Mouse (Mus musculus) neural tube, embryonic 13.5 days (tissue): ENCODE data around the gene Ostc. TPM values are rescaled to one million over a fixed set of nuclear protein-coding genes. Genes with fewer than 3 reads are reported as not detected.
A peak's percentile ranks its signal among the peaks of the same experiment; 100 is the strongest.

Experiments used
- ATAC-seq: fragments of 200-750 bp; cut with Nextera tagmentation; 2 replicates; pipeline ENCODE4 v1.8.0; 2017; ENCODE audit warnings: low read depth, mild to moderate bottlenecking, moderate TSS enrichment, moderate library complexity
- H3K27ac ChIP-seq: fragments of 300-500 bp; sonication (generic); replicated peaks from 2 replicates; pipeline ENCODE4 v1.5.1; 2015; ENCODE audit warnings: moderate library complexity, mild to moderate bottlenecking, inconsistent platforms
- H3K27me3 ChIP-seq: fragments of 300-500 bp; sonication (generic); 2 replicates; pipeline ENCODE4 v1.6.1; 2015; ENCODE audit warnings: mild to moderate bottlenecking, inconsistent platforms
- H3K36me3 ChIP-seq: fragments of 300-500 bp; sonication (generic); 2 replicates; pipeline ENCODE4 v1.6.1; 2015; ENCODE audit warnings: mild to moderate bottlenecking, inconsistent platforms
- H3K4me1 ChIP-seq: fragments of 300-500 bp; sonication (generic); replicated peaks from 2 replicates; pipeline ENCODE4 v1.6.1; 2015; ENCODE audit warnings: inconsistent platforms
- H3K4me2 ChIP-seq: fragments of 300-500 bp; sonication (generic); 2 replicates; pipeline ENCODE4 v1.6.1; 2015; ENCODE audit warnings: inconsistent platforms, mild to moderate bottlenecking, moderate library complexity
- H3K4me3 ChIP-seq: fragments of 300-500 bp; sonication (generic); 2 replicates; pipeline ENCODE4 v1.5.1; 2015; ENCODE audit warnings: mild to moderate bottlenecking, inconsistent platforms
- H3K9ac ChIP-seq: fragments of 300-500 bp; sonication (generic); 2 replicates; pipeline ENCODE4 v1.6.1; 2015; ENCODE audit warnings: moderate library complexity, mild to moderate bottlenecking, inconsistent platforms
- H3K9me3 ChIP-seq: fragments of 300-500 bp; sonication (generic); 2 replicates; pipeline ENCODE4 v1.6.1; 2016; ENCODE audit warnings: inconsistent platforms
- WGBS: fragments of 180-500 bp; shearing (Covaris S2); methylation state at CpG from one replicate; pipeline ENCODE4 v1.1.7; 2015; 5-methylcytosine and 5-hydroxymethylcytosine counted together
- polyA plus RNA-seq: library from polyadenylated mRNA; unstranded; fragments of >200 nt; fragmentation: Nextera tagmentation; extraction: Ambion mirVana; gene quantifications from 2 replicates; pipeline ENCODE4 v1.2.1, GENCODE M21; 2015

Gene Ostc
- polyA plus RNA-seq, 1 experiment from 2014 or later, result 275 TPM

- H3K9ac ChIP-seq, result no peak overlapping the region
- no peak overlapping the region for H3K4me2 ChIP-seq
- H3K27ac ChIP-seq, result 0 out of 2 replicates have a peak overlapping the region, but pooled peaks have one; percentile 5
- H3K4me1 ChIP-seq, result peaks cover 5% of the 10 kb centered on the region
- no peaks in the 10 kb centered on the region for H3K27me3 ChIP-seq
- ATAC-seq, result no peak
- 94% methylated on average over 19 of the region's 19 CpGs for WGBS
- 0 out of 2 replicates have a peak, but pooled peaks cover 3% of the 10 kb centered on the region for H3K9me3 ChIP-seq
- no peaks in the 10 kb centered on the region for H3K36me3 ChIP-seq
- no peak overlapping the region for H3K4me3 ChIP-seq
These were observed 31.4 kb downstream of the Ostc start for GRCm38 (mm10) chr3:130677671-130678460.

GRCm38 (mm10) chr3:130671291-130671690 is 38.0 kb downstream of the Ostc start:
- Histone ChIP-seq H3K4me1 (peaks cover 10% of the 10 kb centered on the region), H3K27me3 (no peaks in the 10 kb centered on the region), H3K4me2 (no peak overlapping the region), H3K36me3 (no peaks in the 10 kb centered on the region), H3K4me3 (no peak overlapping the region), H3K27ac (no peak overlapping the region), H3K9me3 (no peaks in the 10 kb centered on the region), H3K9ac (no peak overlapping the region)
- no peak for ATAC-seq
- 44% methylated on average over 14 of the region's 14 CpGs for WGBS

GRCm38 (mm10) chr3:130662496-130662895 is 46.7 kb downstream of the Ostc start:
- 95% methylated on average over 3 of the region's 3 CpGs for WGBS

GRCm38 (mm10) chr3:130660619-130661018 is 48.6 kb downstream of the Ostc start:
- no peak overlapping the region for H3K27ac ChIP-seq
- H3K27me3 ChIP-seq, result no peaks in the 10 kb centered on the region
- no peaks in the 10 kb centered on the region for H3K36me3 ChIP-seq
- H3K4me3 ChIP-seq, result no peak overlapping the region
- H3K9me3 ChIP-seq, result no peaks in the 10 kb centered on the region
- ATAC-seq, result no peak
- WGBS, result 93% methylated on average over 6 of the region's 6 CpGs
- no peak overlapping the region for H3K9ac ChIP-seq
- H3K4me2 ChIP-seq, result no peak overlapping the region
- no peaks in the 10 kb centered on the region for H3K4me1 ChIP-seq

More at GRCm38 (mm10) chr3:130662496-130662895, 46.7 kb downstream of the Ostc start:
- Histone ChIP-seq H3K4me2 (no peak overlapping the region), H3K36me3 (no peaks in the 10 kb centered on the region), H3K27me3 (no peaks in the 10 kb centered on the region), H3K4me3 (no peak overlapping the region), H3K9ac (no peak overlapping the region), H3K9me3 (no peaks in the 10 kb centered on the region), H3K27ac (no peak overlapping the region), H3K4me1 (no peaks in the 10 kb centered on the region)
- ATAC-seq, result no peak

GRCm38 (mm10) chr3:130649569-130649968 is 59.7 kb downstream of the Ostc start:
- Histone ChIP-seq H3K27ac (no peak overlapping the region), H3K9ac (no peak overlapping the region), H3K27me3 (no peaks in the 10 kb centered on the region), H3K4me1 (no peaks in the 10 kb centered on the region), H3K9me3 (no peaks in the 10 kb centered on the region), H3K36me3 (no peaks in the 10 kb centered on the region), H3K4me3 (no peak overlapping the region), H3K4me2 (no peak overlapping the region)
- WGBS, result 68% methylated on average over 6 of the region's 6 CpGs
- ATAC-seq, result no peak

GRCm38 (mm10) chr3:130646110-130646810 is 63.0 kb downstream of the Ostc start:
- no peak overlapping the region for H3K4me2 ChIP-seq
- no peak for ATAC-seq
- no peaks in the 10 kb centered on the region for H3K4me1 ChIP-seq
- H3K9me3 ChIP-seq, result no peaks in the 10 kb centered on the region
- no peaks in the 10 kb centered on the region for H3K36me3 ChIP-seq
- WGBS, result 76% methylated on average over 11 of the region's 11 CpGs
- H3K9ac ChIP-seq, result no peak overlapping the region
- H3K4me3 ChIP-seq, result no peak overlapping the region
- H3K27me3 ChIP-seq, result no peaks in the 10 kb centered on the region
- no peak overlapping the region for H3K27ac ChIP-seq

Other genes starting within 250 kb of the Ostc start
- gene Etnppl, start 92.0 kb downstream of the Ostc start, polyA plus RNA-seq, result not detected in 2 replicates
- gene Rpl34, start 21.0 kb upstream of the Ostc start, polyA plus RNA-seq, result 556 and 623 TPM in 2 replicates